Mouse (Mus musculus): ENCODE measurements around the gene Tbc1d22a. TPM values are rescaled to one million over a fixed set of nuclear protein-coding genes. Genes with fewer than 3 reads are reported as not detected.
"Not testable (repeated sequence)": the region's sequence is repeated elsewhere in the genome, so short reads cannot be mapped to it uniquely, and the experiment has no call there.

Tbc1d22a gene
- polyA plus RNA-seq, 1 experiment from 2014 or later: 8.7 TPM

DNA sequence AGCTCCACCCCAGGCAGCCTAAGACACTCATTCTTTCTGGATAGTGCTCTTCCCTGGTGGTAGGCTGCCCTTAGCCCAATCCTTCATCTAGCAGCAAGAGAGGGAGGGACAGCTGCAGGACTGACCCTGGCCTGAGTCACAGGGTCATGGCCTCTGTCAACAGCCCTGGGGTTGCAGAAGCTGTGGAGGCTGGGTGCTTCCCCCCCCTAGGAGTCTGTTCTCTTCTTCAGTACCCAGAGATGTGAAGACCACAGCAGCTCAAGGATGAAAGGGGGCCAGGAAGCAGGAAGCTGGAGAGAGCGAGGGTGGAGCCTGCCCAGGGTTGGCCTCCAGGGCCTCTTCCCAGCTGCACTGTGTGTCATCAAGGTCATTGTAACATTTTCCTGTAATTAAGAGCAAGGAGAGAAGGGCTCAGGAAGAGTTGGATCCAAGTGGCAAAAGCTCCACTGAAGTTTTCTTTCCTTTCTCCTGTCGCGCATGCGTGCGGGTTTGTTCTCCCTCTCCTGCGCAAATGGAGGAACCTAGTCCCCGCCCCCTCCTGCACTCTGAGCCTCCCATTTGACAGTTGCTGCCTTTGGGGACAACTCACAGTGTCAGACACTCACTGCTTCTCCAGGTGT, 10.2 kb upstream of the Tbc1d22a start:
- no peaks in the 10 kb centered on the region for H3K9me3 ChIP-seq (ENCODE audit: control insufficient read depth, low read length)
- no peak for TF ChIP-seq CTCF (IDR thresholded peaks at IDR 0.05; ENCODE audit: low read depth)
- H3K4me3 ChIP-seq (ENCODE audit: low read depth, low read length): no peak overlapping the region
- ATAC-seq (ENCODE audit: low FRiP score, low TSS enrichment): no peak
- H3K4me1 ChIP-seq (replicated peaks; ENCODE audit: control insufficient read depth, insufficient read depth): no peaks in the 10 kb centered on the region
- no peaks in the 10 kb centered on the region for H3K27me3 ChIP-seq (ENCODE audit: control insufficient read depth, insufficient read depth, low read length)
- DNase-seq (ENCODE audit: low spot score): no peak
- no peak overlapping the region for H3K4me2 ChIP-seq (replicated peaks; ENCODE audit: low read depth)
- no peaks in the 10 kb centered on the region for H3K36me3 ChIP-seq (ENCODE audit: control insufficient read depth, insufficient read depth, low read length)
- no peak overlapping the region for H3K9ac ChIP-seq (ENCODE audit: low read length)
- H3K27ac ChIP-seq (replicated peaks): 0 out of 2 replicates have a peak overlapping the region, but pooled peaks have one; percentile 45
- WGBS: 47% methylated on average over 7 of the region's 7 CpGs

- H3K4me3 ChIP-seq (ENCODE audit: low read depth, low read length): no peak overlapping the region
- TF ChIP-seq EP300 (optimal IDR thresholded peaks at IDR 0.05) (no peak), CTCF (IDR thresholded peaks at IDR 0.05; ENCODE audit: low read depth) (peak; percentile 72)
- no peaks in the 10 kb centered on the region for H3K27me3 ChIP-seq (ENCODE audit: control insufficient read depth, insufficient read depth, low read length)
- H3K36me3 ChIP-seq (ENCODE audit: control insufficient read depth, insufficient read depth, low read length): no peaks in the 10 kb centered on the region
- ATAC-seq (ENCODE audit: low FRiP score, low TSS enrichment): no peak
- H3K27ac ChIP-seq (replicated peaks): no peak overlapping the region
- H3K9me3 ChIP-seq (ENCODE audit: control insufficient read depth, low read length): no peaks in the 10 kb centered on the region
- peak; percentile 62 for DNase-seq (ENCODE audit: low spot score)
- 61% methylated on average over 2 of the region's 2 CpGs for WGBS
- H3K4me2 ChIP-seq (replicated peaks; ENCODE audit: low read depth): no peak overlapping the region
- no peaks in the 10 kb centered on the region for H3K4me1 ChIP-seq (replicated peaks; ENCODE audit: control insufficient read depth, insufficient read depth)
- no peak overlapping the region for H3K9ac ChIP-seq (ENCODE audit: low read length)
These were observed 9.0 kb upstream of the Tbc1d22a start for GRCm38 (mm10) chr15:86205300-86205699.

GRCm38 (mm10) chr15:86206385-86206784, 7.9 kb upstream of the Tbc1d22a start:
- DNase-seq (ENCODE audit: low spot score): no peak
- H3K4me1 ChIP-seq (replicated peaks; ENCODE audit: control insufficient read depth, insufficient read depth): no peaks in the 10 kb centered on the region
- no peaks in the 10 kb centered on the region for H3K36me3 ChIP-seq (ENCODE audit: control insufficient read depth, insufficient read depth, low read length)
- H3K4me2 ChIP-seq (replicated peaks; ENCODE audit: low read depth): no peak overlapping the region
- H3K9ac ChIP-seq (ENCODE audit: low read length): no peak overlapping the region
- H3K9me3 ChIP-seq (ENCODE audit: control insufficient read depth, low read length): no peaks in the 10 kb centered on the region
- ATAC-seq (ENCODE audit: low FRiP score, low TSS enrichment): no peak
- no peaks in the 10 kb centered on the region for H3K27me3 ChIP-seq (ENCODE audit: control insufficient read depth, insufficient read depth, low read length)
- TF ChIP-seq EP300 (optimal IDR thresholded peaks at IDR 0.05) (no peak), CTCF (IDR thresholded peaks at IDR 0.05; ENCODE audit: low read depth) (0 out of 2 replicates have a peak, but pooled peaks have one; percentile 10)
- no peak overlapping the region for H3K27ac ChIP-seq (replicated peaks)
- no peak overlapping the region for H3K4me3 ChIP-seq (ENCODE audit: low read depth, low read length)
- 65% methylated on average over 4 of the region's 4 CpGs for WGBS

DNA sequence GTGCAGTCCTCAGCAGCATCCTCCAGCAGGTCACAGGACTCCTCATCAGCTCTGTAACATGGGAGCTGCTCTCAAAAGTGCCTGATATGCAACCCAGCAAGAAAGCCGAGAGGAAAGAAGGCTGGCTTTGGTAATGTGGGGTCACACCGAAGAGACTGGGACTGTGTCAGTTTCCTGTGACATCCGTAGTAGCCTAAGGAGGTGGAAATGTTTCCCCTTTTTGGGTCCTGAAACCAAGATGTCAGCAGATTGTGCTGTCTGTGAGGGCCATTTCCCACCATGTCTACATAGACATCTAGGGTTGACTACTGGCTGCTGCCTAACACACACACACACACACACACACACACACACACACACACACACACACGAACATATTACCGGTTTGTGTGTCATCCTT, 2.1 kb upstream of the Tbc1d22a start:
- not testable (repeated sequence) for H3K36me3 ChIP-seq (ENCODE audit: control insufficient read depth, insufficient read depth, low read length); ATAC-seq (ENCODE audit: low FRiP score, low TSS enrichment); DNase-seq (ENCODE audit: low spot score); H3K27me3 ChIP-seq (ENCODE audit: control insufficient read depth, insufficient read depth, low read length); H3K9me3 ChIP-seq (ENCODE audit: control insufficient read depth, low read length); H3K9ac ChIP-seq (ENCODE audit: low read length); H3K27ac ChIP-seq (replicated peaks); H3K4me3 ChIP-seq (ENCODE audit: low read depth, low read length); H3K4me1 ChIP-seq (replicated peaks; ENCODE audit: control insufficient read depth, insufficient read depth); H3K4me2 ChIP-seq (replicated peaks; ENCODE audit: low read depth)
- 87% methylated on average over 5 of the region's 5 CpGs for WGBS

DNA sequence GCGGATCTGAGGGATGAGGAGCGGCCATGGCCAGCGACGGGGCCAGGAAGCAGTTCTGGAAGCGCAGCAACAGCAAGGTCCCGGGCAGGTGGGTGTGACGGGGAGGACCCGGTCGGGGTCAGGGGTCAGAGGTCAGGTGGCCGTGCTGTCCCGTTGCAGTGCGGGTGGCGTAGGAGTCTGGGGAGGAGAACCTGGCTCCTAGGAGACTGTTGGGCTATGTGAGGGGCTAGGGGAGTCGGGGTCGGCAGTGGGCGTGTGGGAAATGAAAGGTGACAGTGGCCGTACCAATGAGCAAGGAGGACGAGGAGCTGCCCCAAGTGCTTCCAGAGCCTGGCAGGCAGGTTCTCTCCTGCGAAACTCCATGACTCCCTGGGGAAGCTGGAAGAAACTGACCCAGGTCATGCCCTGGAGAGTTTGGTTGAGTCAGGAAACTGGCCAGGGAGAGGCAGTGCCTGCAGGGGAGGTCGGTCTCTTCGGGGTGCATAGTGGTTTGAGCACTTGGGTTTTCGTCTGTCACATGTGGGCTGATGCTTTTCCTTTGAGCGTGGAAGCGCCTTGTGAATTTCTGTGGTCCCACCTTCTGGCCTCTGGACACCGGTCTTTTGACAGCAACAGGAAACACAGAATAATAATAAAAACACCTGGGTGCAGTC, 416 bp downstream of the Tbc1d22a start:
- peaks cover 10% of the 10 kb centered on the region; the same call in 1 of the 2 replicates for H3K4me1 ChIP-seq (replicated peaks; ENCODE audit: control insufficient read depth, insufficient read depth)
- H3K27me3 ChIP-seq (ENCODE audit: control insufficient read depth, insufficient read depth, low read length): no peaks in the 10 kb centered on the region
- ATAC-seq (ENCODE audit: low FRiP score, low TSS enrichment) (0 out of 2 replicates have a peak, but pooled peaks have one; percentile 6), DNase-seq (ENCODE audit: low spot score) (no peak)
- no peaks in the 10 kb centered on the region for H3K36me3 ChIP-seq (ENCODE audit: control insufficient read depth, insufficient read depth, low read length)
- peak overlapping the region; percentile 99 for H3K4me2 ChIP-seq (replicated peaks; ENCODE audit: low read depth)
- peak overlapping the region; percentile 80 for H3K4me3 ChIP-seq (ENCODE audit: low read depth, low read length)
- H3K27ac ChIP-seq (replicated peaks): peak overlapping the region; percentile 93
- 8% methylated on average over 25 of the region's 25 CpGs for WGBS
- H3K9ac ChIP-seq (ENCODE audit: low read length): peak overlapping the region; percentile 91
- no peak for TF ChIP-seq EP300 (optimal IDR thresholded peaks at IDR 0.05)
- no peak for TF ChIP-seq CTCF (IDR thresholded peaks at IDR 0.05; ENCODE audit: low read depth)
- H3K9me3 ChIP-seq (ENCODE audit: control insufficient read depth, low read length): no peaks in the 10 kb centered on the region

DNA sequence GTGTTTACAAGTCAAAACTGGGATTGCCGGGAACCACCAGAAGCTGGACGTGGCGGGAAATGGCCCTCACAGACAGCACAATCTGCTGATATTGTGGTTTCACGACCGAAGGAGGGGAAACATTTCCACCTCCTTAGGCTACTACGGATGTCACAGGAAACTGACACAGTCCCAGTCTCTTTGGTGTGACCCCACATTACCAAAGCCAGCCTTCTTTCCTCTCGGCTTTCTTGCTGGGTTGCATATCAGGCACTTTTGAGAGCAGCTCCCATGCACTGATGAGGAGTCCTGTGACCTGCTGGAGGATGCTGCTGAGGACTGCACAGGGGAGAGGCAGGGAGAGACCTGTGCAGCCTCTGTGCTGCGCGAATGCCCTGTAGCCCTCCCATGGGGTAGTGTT, 2.4 kb downstream of the Tbc1d22a start:
- ATAC-seq (ENCODE audit: low FRiP score, low TSS enrichment); H3K9me3 ChIP-seq (ENCODE audit: control insufficient read depth, low read length); H3K9ac ChIP-seq (ENCODE audit: low read length); H3K4me2 ChIP-seq (replicated peaks; ENCODE audit: low read depth); H3K4me1 ChIP-seq (replicated peaks; ENCODE audit: control insufficient read depth, insufficient read depth); DNase-seq (ENCODE audit: low spot score); H3K27ac ChIP-seq (replicated peaks); H3K4me3 ChIP-seq (ENCODE audit: low read depth, low read length); H3K36me3 ChIP-seq (ENCODE audit: control insufficient read depth, insufficient read depth, low read length); H3K27me3 ChIP-seq (ENCODE audit: control insufficient read depth, insufficient read depth, low read length): not testable (repeated sequence)
- 83% methylated on average over 9 of the region's 9 CpGs for WGBS
